Mouse (Mus musculus) heart, adult 2 months (tissue): ENCODE results near the gene Ppp2r5d. TPM values are rescaled to one million over a fixed set of nuclear protein-coding genes. Genes with fewer than 3 reads are reported as not detected.
A peak's percentile ranks its signal among the peaks of the same experiment; 100 is the strongest.

Source experiments
- DNase-seq, 2 experiments: peaks; one replicate each; pipeline ENCODE4 v3.0.0; 2021
- H3K27ac ChIP-seq: fragments of 200-600 bp; 2 replicates; pipeline ENCODE4 v1.8.1; 2022
- H3K27me3 ChIP-seq: fragments of 200-500 bp; 2 replicates; pipeline ENCODE4 v1.6.1; 2012; ENCODE audit warnings: mild to moderate bottlenecking, low read length, inconsistent platforms, mixed read lengths; ENCODE audit not compliant: control insufficient read depth, insufficient read depth
- H3K36me3 ChIP-seq: fragments of 200-500 bp; 2 replicates; pipeline ENCODE4 v1.6.1; 2012; ENCODE audit warnings: low read length, inconsistent platforms; ENCODE audit not compliant: control insufficient read depth, insufficient read depth
- H3K4me1 ChIP-seq: fragments of 200-500 bp; 2 replicates; pipeline ENCODE4 v1.6.1; 2011; ENCODE audit warnings: low read length; ENCODE audit not compliant: control insufficient read depth, insufficient read depth
- H3K4me3 ChIP-seq: fragments of 200-600 bp; 2 replicates; pipeline ENCODE4 v1.8.1; 2022
- H3K79me2 ChIP-seq: fragments of 200-500 bp; replicated peaks from 2 replicates; pipeline ENCODE4 v1.6.1; 2012; ENCODE audit warnings: mild to moderate bottlenecking, inconsistent platforms, low read length, moderate library complexity, mixed read lengths; ENCODE audit not compliant: control insufficient read depth, insufficient read depth
- H3K9ac ChIP-seq: fragments of 200-500 bp; 2 replicates; pipeline ENCODE4 v1.6.1; 2012; ENCODE audit warnings: low read depth, mild to moderate bottlenecking, control low read depth, inconsistent platforms, low read length, mixed read lengths
- CTCF ChIP-seq: fragments of 200-600 bp; IDR thresholded peaks from 2 replicates; pipeline ENCODE4 v1.8.1; 2022; ENCODE audit warnings: antibody characterized with exemption, mild to moderate bottlenecking, moderate library complexity
- EP300 ChIP-seq: fragments of 200-500 bp; IDR thresholded peaks from 2 replicates; pipeline ENCODE4 v1.6.1; 2011; ENCODE audit warnings: low read depth, low read length, control low read depth; ENCODE audit not compliant: insufficient read depth
- POLR2A ChIP-seq: fragments of 200-500 bp; IDR thresholded peaks from 2 replicates; pipeline ENCODE4 v1.6.1; 2011; ENCODE audit warnings: mild to moderate bottlenecking, low read depth, low read length, control low read depth; ENCODE audit not compliant: insufficient read depth
- whole genome bisulfite sequencing: fragments of 180-500 bp; shearing (Covaris S2); methylation state at CpG from one replicate; pipeline ENCODE4 v1.1.7; 2018; 5-methylcytosine and 5-hydroxymethylcytosine counted together
- intact Hi-C: fragments of 180-260 bp; cut with DNase I; formaldehyde crosslinking; loops from one replicate; pipeline ENCODE4 v1.15.1; 2025
- polyA plus RNA-seq: library from polyadenylated mRNA; depleted of rRNA; stranded (reverse); fragments of >200 nt; gene quantifications from 2 replicates; pipeline ENCODE4 v1.2.3, GENCODE M21; 2012
- total RNA-seq, 2 experiments: library from RNA; stranded (reverse); gene quantifications; 2 replicates each; pipeline ENCODE4 v1.2.3; 2021

Ppp2r5d gene
- total and polyA plus RNA-seq, 3 experiments, result 28.1 to 32.0 (median 30.8) TPM

DNA sequence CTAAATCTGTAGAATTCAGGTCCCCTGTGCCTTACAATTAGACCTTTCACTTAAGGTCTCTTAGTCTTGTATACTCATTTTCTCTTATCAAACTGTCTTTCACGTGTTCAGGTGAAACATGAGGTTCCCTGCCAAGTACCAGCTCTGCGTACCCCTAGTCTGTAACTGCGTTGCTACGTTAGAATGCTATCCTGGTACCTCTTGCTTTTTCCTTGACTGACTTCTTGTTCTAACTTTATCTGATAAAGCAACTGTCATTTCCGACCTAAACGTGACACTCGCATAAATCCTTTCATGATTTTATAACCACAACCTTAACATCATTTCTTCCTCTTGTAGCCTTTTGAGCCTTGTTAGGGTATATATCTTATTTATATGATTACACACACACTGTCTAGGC lies 7.5 kb upstream of the Ppp2r5d start:
- no peak for TF ChIP-seq EP300
- TF ChIP-seq CTCF, result no peak
- TF ChIP-seq POLR2A, result no peak
- no peak overlapping the region; the same call in 1 of the 2 replicates for H3K9ac ChIP-seq
- H3K27me3 ChIP-seq, result no peaks in the 10 kb centered on the region
- intact Hi-C loops, result loop anchor here (2.0 to 5.0 kb wide), 3 partner anchors 32 to 160 kb away; partner anchors contain the start of genes Cnpy3 and Klhdc3
- WGBS, result 25% methylated on average over 7 of the region's 7 CpGs
- H3K4me1 ChIP-seq, result peaks cover 1% of the 10 kb centered on the region; the same call in 1 of the 2 replicates
- peaks cover 2% of the 10 kb centered on the region; the same call in 1 of the 2 replicates for H3K79me2 ChIP-seq
- H3K27ac ChIP-seq, result peak overlapping the region; percentile 86
- peak overlapping the region; percentile 75 for H3K4me3 ChIP-seq
- 0 out of 2 replicates have a peak, but pooled peaks cover 2% of the 10 kb centered on the region for H3K36me3 ChIP-seq
- no peak for DNase-seq

- Histone ChIP-seq H3K27me3 (no peaks in the 10 kb centered on the region), H3K27ac (peak overlapping the region; percentile 86), H3K36me3 (0 out of 2 replicates have a peak, but pooled peaks cover 2% of the 10 kb centered on the region), H3K9ac (peak overlapping the region; percentile 98), H3K79me2 (peaks cover 2% of the 10 kb centered on the region; the same call in 1 of the 2 replicates), H3K4me3 (peak overlapping the region; percentile 75), H3K4me1 (peaks cover 3% of the 10 kb centered on the region)
- peak; percentile 60 to 62 for DNase-seq
- WGBS, result under 1% methylated on average over 67 of the region's 76 CpGs
- intact Hi-C loops, result loop anchor here (2.0 to 5.0 kb wide), 4 partner anchors 31 to 159 kb away; partner anchors contain the start of genes Cnpy3 and Klhdc3
- TF ChIP-seq CTCF (no peak), EP300 (no peak), POLR2A (no peak)
Measured at GRCm38 (mm10) chr17:46711612-46712271, 6.8 kb upstream of the Ppp2r5d start.

DNA sequence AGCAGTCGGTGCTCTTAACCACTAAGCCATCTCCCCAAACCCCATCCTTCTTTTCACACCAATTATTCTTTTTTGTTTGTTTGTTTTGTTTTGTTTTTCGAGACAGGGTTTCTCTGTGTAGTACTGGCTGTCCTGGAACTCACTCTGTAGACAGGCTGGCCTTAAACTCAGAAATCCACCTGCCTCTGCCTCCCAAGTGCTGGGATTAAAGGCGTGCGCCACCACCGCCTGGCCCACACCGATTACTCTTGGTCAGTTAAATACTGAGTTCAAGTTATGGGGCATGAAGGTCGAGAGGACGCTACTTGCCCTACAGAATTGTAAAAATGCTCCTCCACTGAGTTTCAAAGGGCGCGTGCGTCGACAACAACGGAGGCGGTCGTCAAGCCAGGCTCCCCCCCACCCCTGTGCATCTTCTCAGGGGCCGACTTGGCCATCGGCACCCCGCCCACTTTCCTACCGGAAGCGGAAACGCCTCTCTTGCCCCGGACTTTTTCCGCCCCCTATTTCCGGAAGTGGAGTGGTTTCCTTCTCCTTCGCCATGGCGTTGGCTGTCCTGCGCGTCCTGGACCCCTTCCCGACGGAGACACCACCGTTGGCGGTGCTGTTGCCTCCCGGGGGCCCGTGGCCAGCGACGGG lies 6.2 kb upstream of the Ppp2r5d start, which contains the start of gene Pex6:
TSS of gene Pex6 (plus strand) at position 505 of the 639 bp plus-strand sequence.
- peak within 1 kb of the TSS; percentile 75 for H3K4me3 ChIP-seq
- H3K36me3 ChIP-seq, result 0 out of 2 replicates have a peak, but pooled peaks cover 2% of the 10 kb centered on the region
- peak; percentile 93 to 94 for DNase-seq
- peak; percentile 89 for TF ChIP-seq POLR2A
- no peak for TF ChIP-seq CTCF
- TF ChIP-seq EP300, result 0 out of 2 replicates have a peak, but pooled peaks have one; percentile 57
- peak within 1 kb of the TSS; percentile 86 for H3K27ac ChIP-seq
- peaks cover 2% of the 10 kb centered on the region; the same call in 1 of the 2 replicates for H3K79me2 ChIP-seq
- intact Hi-C loops, result loop anchor here (2.0 to 5.0 kb wide), 3 partner anchors 41 to 159 kb away; partner anchors contain the start of gene Cnpy3
- H3K9ac ChIP-seq, result peak within 1 kb of the TSS; percentile 98
- H3K4me1 ChIP-seq, result peaks cover 3% of the 10 kb centered on the region
- H3K27me3 ChIP-seq, result no peaks in the 10 kb centered on the region
- 7% methylated on average over 28 of the region's 36 CpGs for WGBS

DNA sequence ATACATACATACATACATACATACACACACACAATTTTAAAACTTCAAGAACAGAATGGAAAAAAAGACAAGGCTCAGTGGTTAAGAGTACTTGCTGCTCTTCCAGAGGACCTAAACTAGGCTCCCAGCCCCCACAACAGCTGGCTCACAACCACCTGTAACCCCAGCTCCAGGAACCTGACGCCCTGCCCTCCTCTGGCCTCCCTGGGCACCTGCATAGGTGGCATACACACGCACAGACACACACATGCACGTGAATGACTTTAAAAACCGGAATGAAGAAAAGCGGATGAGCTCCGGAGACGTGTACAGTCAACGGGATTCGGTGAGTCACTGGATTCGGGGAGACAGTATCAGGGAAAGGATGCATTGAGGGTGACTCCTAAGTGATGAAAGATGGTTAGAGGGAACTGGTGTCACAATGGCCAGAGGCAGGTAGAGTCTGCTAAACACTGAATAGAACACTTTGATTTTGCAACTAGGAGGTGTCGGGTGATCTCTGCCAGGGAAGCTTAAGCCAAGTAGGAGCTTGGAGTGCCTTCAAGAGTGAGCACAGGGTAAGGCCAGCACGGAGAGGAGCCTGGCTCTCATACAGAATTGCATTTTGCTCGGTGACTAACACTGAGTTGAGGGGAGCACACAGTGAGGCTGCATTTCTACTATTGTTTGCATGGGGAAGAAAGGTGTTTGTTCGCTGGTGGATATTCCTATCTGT lies 1.6 kb upstream of the Ppp2r5d start:
- Histone ChIP-seq H3K79me2 (0 out of 2 replicates have a peak, but pooled peaks cover 3% of the 10 kb centered on the region), H3K27ac (no peak overlapping the region), H3K4me1 (peaks cover 9% of the 10 kb centered on the region), H3K9ac (no peak overlapping the region), H3K27me3 (no peaks in the 10 kb centered on the region), H3K36me3 (no peaks in the 10 kb centered on the region), H3K4me3 (no peak overlapping the region)
- intact Hi-C loops, result loop anchor here (10.0 kb wide), 1 partner anchor 382 kb away; the partner anchor contains the start of gene Abcc10
- DNase-seq, result peak in 1 of 2 experiments; percentile 67
- 85% methylated on average over 14 of the region's 14 CpGs for WGBS
- TF ChIP-seq CTCF, result no peak

- no peaks in the 10 kb centered on the region for H3K27me3 ChIP-seq
- peaks cover 11% of the 10 kb centered on the region for H3K4me1 ChIP-seq
- TF ChIP-seq CTCF (no peak), EP300 (no peak), POLR2A (no peak)
- no peaks in the 10 kb centered on the region for H3K36me3 ChIP-seq
- 0 out of 2 replicates have a peak, but pooled peaks cover 3% of the 10 kb centered on the region for H3K79me2 ChIP-seq
- H3K4me3 ChIP-seq, result peak overlapping the region; percentile 78
- intact Hi-C loops, result loop anchor here (2.0 to 10.0 kb wide), 2 partner anchors 21 to 379 kb away; partner anchors contain the start of gene Abcc10
- H3K27ac ChIP-seq, result peak overlapping the region; percentile 88
- DNase-seq, result no peak
- WGBS, result 3% methylated on average over 41 of the region's 41 CpGs
- H3K9ac ChIP-seq, result peak overlapping the region; percentile 90
Measured at GRCm38 (mm10) chr17:46703971-46704886, 682 bp downstream of the Ppp2r5d start.
